Comparison of ENCODE assay signal across 12 mouse cellular contexts in the genomic region with DNA sequence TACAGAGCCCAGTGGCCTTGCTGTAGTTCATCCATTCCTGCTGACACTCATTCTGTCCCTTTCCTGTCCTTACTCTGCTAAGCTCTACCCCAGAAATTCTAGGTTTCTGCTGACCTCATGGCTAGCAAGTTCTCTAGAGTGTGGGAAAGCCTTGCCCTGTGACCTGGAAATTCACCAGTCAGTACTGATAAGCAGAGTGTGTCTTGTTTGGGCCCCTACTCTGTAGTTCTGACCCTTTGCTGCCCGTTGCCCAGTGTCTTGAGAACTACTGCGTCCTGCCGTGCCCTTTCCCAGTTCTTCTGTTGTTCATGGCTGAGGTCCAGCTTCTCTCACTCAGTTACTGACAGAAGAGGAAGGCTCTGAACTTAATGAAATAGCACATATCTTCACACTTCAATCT. TPM values are rescaled to one million over a fixed set of nuclear protein-coding genes. Genes with fewer than 3 reads are reported as not detected.
DNase-seq lines count a peak whose midpoint lies in the region; ATAC-seq and TF ChIP-seq lines count a peak whose summit lies in the region.
"Had no signal": no experiment of that assay in that cellular context is flagged by ENCODE, and none has a peak within 500 bp of the region (broad histone marks: within the 10 kb centered on the region; RNA-seq: fewer than 3 reads in every experiment).

No protein-coding gene starts in this region.

- H3K9me3 ChIP-seq in lung, embryonic 16.5 days (ENCODE audit: control insufficient read depth, low read length) = no peaks in the 10 kb centered on the region
- no peaks in the 10 kb centered on the region for H3K9me3 ChIP-seq in heart, embryonic 10.5 days
- H3K9me3 ChIP-seq in liver, postnatal 0 days (ENCODE audit: low read length) = no peaks in the 10 kb centered on the region
- H3K9me3 ChIP-seq: midbrain, embryonic 12.5 days had no signal

- H3K9ac ChIP-seq in lung, embryonic 16.5 days (ENCODE audit: low read length) = no peak overlapping the region
- 0 out of 2 replicates have a peak overlapping the region, but pooled peaks have one; percentile 16 for H3K9ac ChIP-seq in liver, postnatal 0 days (replicated peaks)
- H3K9ac ChIP-seq: forebrain, postnatal 0 days; midbrain, embryonic 12.5 days had no signal

- no peak for DNase-seq in lung, postnatal 36 days
- DNase-seq in heart, embryonic 10.5 days (ENCODE audit: low spot score) = peak; percentile 88
- peak; percentile 33 for DNase-seq in heart, postnatal 4 days
- DNase-seq in liver, postnatal 0 days = no peak
- DNase-seq in urinary bladder, adult 18-20 months (ENCODE audit: low spot score in 2 of 2) = no peak
- DNase-seq in Muller cell, postnatal 12 days (ENCODE audit: inconsistent ontology term) = no peak
- DNase-seq: cerebellum, adult 11 months; forebrain, postnatal 0 days had no signal

- H3K27ac ChIP-seq in lung, embryonic 16.5 days (ENCODE audit: low read length) = no peak overlapping the region
- peak overlapping the region; percentile 76; the same call in 1 of the 2 replicates for H3K27ac ChIP-seq in heart, embryonic 10.5 days
- peak overlapping the region; percentile 78 for H3K27ac ChIP-seq in liver, postnatal 0 days (ENCODE audit: low read depth)
- H3K27ac ChIP-seq: layer of hippocampus, adult 2 months; midbrain, embryonic 12.5 days had no signal

- H3K4me3 ChIP-seq in lung, embryonic 16.5 days (ENCODE audit: low read length) = no peak overlapping the region
- H3K4me3 ChIP-seq in heart, embryonic 10.5 days = no peak overlapping the region
- no peak overlapping the region for H3K4me3 ChIP-seq in liver, postnatal 0 days (ENCODE audit: low read depth, low read length)
- H3K4me3 ChIP-seq: layer of hippocampus, adult 2 months; midbrain, embryonic 12.5 days had no signal

- WGBS in lung, embryonic 16.5 days = 28% methylated on average over 3 of the region's 3 CpGs
- WGBS in heart, embryonic 10.5 days = 37% methylated on average over 3 of the region's 3 CpGs
- 67% methylated on average over 3 of the region's 3 CpGs for WGBS in liver, postnatal 0 days (ENCODE audit: insufficient replicate concordance)

- no peak for TF ChIP-seq CTCF in liver, postnatal 0 days (IDR thresholded peaks at IDR 0.05; ENCODE audit: low read depth)

- H3K4me2 ChIP-seq in lung, embryonic 16.5 days (ENCODE audit: low read depth, low read length) = no peak overlapping the region
- no peak overlapping the region for H3K4me2 ChIP-seq in liver, postnatal 0 days (ENCODE audit: low read depth, low read length)
- H3K4me2 ChIP-seq: midbrain, embryonic 12.5 days had no signal

- no peaks in the 10 kb centered on the region for H3K4me1 ChIP-seq in lung, embryonic 16.5 days (replicated peaks; ENCODE audit: control insufficient read depth, insufficient read depth, low read length)
- H3K4me1 ChIP-seq in heart, embryonic 10.5 days = peaks cover 14% of the 10 kb centered on the region
- H3K4me1 ChIP-seq in liver, postnatal 0 days (ENCODE audit: insufficient read depth) = peaks cover 22% of the 10 kb centered on the region
- H3K4me1 ChIP-seq: midbrain, embryonic 12.5 days had no signal

- H3K36me3 ChIP-seq in lung, embryonic 16.5 days (ENCODE audit: control insufficient read depth, insufficient read depth, low read length) = peaks cover 9% of the 10 kb centered on the region
- peaks cover 37% of the 10 kb centered on the region; the same call in 1 of the 2 replicates for H3K36me3 ChIP-seq in heart, embryonic 10.5 days
- H3K36me3 ChIP-seq in liver, postnatal 0 days (replicated peaks; ENCODE audit: insufficient read depth, low read length) = no peaks in the 10 kb centered on the region

- no peaks in the 10 kb centered on the region for H3K27me3 ChIP-seq in lung, embryonic 16.5 days (ENCODE audit: control insufficient read depth, insufficient read depth, low read depth, low read length)
- H3K27me3 ChIP-seq in heart, embryonic 10.5 days (ENCODE audit: insufficient read depth, poor library complexity, severe bottlenecking) = no peaks in the 10 kb centered on the region
- no peaks in the 10 kb centered on the region for H3K27me3 ChIP-seq in liver, postnatal 0 days (ENCODE audit: insufficient read depth, low read length)
- H3K27me3 ChIP-seq: midbrain, embryonic 12.5 days had no signal

- TF ChIP-seq EP300 in liver, postnatal 0 days (IDR thresholded peaks at IDR 0.05; ENCODE audit: low read depth) = no peak

- ATAC-seq in lung, embryonic 16.5 days (ENCODE audit: low read depth) = peak; percentile 12; the same call in 1 of the 2 replicates
- ATAC-seq in liver, postnatal 0 days = peak; percentile 26; the same call in 1 of the 2 replicates
- no peak for ATAC-seq in megakaryocyte progenitor cell, adult 5-6 weeks (replicated peaks; ENCODE audit: poor library complexity)
- ATAC-seq: forebrain, postnatal 0 days had no signal

RNA-seq across cellular contexts. Expression of a gene that starts 44.9 kb away (rescaled TPM):
- polyA plus RNA-seq in lung, embryonic 16.5 days (2015; fragmentation: Nextera tagmentation; extraction: Ambion mirVana) = 6.2 and 7.0 TPM in 2 replicates
- 12.2 and 13.2 TPM in 2 replicates for polyA plus RNA-seq in heart, embryonic 10.5 days (2016; fragmentation: Nextera tagmentation; extraction: Ambion mirVana)
- 10 to 100 TPM; 36.3 to 38.7 TPM for total RNA-seq in heart, postnatal 4 days (2021)
- 0.31 and 0.64 TPM in 2 replicates for polyA plus RNA-seq in liver, postnatal 0 days (2015; fragmentation: Nextera tagmentation; extraction: Ambion mirVana)
- 0.29 and 0.35 TPM in 2 replicates for total RNA-seq in megakaryocyte progenitor cell, adult 5-6 weeks (2015)
- total RNA-seq in megakaryocyte progenitor cell, adult 5-6 weeks (2017) = 0.07 and 0.33 TPM in 2 replicates

Comparison
In these comparisons a context has a peak if more than half of its experiments do, and no peak if none do; other contexts are left out.
1. DNase-seq: peak in heart, embryonic 10.5 days (single experiment) and heart, postnatal 4 days (single experiment); none in lung, postnatal 36 days (single experiment), liver, postnatal 0 days (single experiment), urinary bladder, adult 18-20 months (0 of 2) and Muller cell, postnatal 12 days (single experiment).